Mouse (Mus musculus) retina, postnatal 1 day (tissue): Measurements from ENCODE around the gene Tmco2.
"Not testable (repeated sequence)": the region's sequence is repeated elsewhere in the genome, so short reads cannot be mapped to it uniquely, and the experiment has no call there.

Experiments
- DNase-seq: peaks from one replicate; pipeline ENCODE4 v3.0.0-alpha.2; 2012

Gene Tmco2

DNA sequence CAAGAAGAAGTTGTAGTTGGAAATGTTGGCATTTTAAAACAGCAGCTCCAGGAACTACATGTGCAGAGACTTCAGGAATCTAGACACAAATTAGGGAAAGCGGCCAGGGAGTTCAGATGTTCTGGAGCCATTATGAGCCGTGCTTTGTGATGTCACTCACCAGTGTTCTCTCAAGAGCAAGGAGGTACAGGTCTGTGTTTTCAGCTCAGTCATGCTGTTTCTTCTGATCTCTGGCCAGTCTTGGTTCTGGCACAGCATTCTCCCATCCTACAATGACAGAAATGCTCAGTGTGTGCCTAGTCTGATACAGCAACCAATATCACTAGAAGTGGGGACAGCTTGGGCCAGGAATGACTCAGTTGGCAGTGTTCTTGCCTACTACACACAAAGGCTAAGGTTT is at the start of gene Tmco2:
TSS of gene Tmco2 (minus strand) at position 101 of the 400 bp plus-strand sequence.
- DNase-seq = no peak

DNA sequence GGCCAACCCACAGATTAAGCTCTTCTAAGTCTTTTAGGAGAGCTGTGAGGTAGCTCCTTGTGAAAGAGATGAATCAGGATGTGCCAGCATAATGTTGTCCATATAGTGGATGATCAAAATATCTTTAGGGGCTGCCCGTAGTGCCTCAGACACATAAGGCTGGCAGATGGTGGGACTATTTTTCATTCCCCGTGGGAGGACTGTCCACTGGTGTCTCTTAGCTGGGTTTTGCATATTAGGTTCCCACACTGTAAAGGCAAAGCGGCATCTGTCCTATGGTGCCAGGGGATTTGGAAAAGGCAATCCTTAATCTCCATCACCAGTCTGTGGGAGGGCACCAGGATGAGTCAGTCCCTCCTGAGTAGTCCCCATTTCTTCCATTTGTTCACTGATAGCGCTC is 5.7 kb downstream of the Tmco2 start:
- DNase-seq = no peak

DNA sequence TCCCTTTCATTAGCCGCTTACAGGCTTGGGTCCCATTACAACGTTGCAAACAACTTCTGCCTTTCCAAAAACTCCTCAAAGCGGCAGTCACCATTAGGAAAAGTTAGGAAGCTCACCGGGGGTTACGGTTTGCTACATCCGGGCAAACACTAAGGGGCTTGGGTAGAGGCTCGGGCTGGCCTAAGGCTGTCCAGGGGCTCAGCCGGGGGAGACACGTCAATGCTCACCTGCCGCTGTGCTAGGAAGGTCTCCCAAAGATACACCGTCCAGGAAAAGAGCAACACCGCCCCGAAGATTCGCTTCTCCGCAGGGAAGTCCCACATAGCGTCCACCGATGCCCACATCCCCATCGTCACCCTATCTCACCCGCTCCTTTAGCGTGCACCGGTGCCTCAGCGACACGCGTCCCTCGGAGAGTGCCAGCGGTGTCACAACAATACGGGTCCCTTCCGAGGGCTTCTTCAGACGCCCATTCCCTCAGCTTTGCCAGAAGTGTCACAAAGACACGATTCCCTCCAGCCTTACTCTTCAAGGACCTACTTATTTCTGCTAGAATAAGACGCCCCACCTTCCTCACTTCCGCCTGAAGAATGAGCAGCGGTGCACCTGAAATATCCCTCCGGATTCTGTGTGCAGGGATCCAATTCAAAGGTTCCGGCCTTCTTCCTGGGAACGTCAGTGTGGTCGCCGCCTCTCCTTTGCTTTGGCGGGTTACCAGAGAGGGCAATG is 11.2 kb downstream of the Tmco2 start, which contains the start of gene Zmpste24:
TSS of gene Zmpste24 (minus strand) at position 592 of the 729 bp plus-strand sequence.
- DNase-seq = peak; percentile 96

DNA sequence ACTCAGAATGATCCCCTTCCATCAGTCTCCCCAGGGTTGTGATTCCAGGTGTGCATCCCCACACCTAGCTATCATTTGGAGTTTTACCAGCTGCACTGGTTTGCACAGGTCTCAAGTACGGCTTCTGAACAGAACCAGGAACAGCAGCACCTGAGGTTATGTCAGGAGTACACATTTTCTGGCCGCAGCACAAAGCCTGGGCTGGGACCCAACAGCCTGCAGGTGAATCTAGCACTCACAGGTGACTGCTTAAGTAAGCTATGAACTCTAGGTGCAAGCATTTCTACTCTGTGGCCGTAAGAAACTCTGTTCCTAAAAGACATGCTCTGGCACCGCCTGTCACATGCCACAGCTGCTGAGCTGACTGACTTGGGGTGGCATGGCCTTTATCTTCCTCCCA is 18.8 kb downstream of the Tmco2 start:
- DNase-seq = no peak

DNA sequence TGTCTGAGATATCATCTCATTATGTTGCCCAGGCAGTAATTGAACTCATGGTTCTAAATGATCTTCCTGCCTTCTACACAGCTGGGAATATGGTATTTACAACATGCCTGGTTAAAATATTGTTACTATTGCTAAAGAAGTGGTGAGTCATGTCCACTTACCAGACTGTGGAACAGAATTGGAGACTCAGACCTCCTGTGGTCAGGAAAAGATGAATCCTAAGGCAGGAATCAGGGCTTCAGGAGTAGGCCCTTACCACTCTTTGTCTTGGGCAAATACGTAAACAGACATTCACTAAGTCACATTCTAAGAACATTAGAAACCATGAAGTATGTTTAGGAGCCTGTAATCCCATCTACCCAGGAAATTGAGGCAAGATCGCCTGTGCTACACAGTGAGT is 20.3 kb downstream of the Tmco2 start:
- DNase-seq = no peak

DNA sequence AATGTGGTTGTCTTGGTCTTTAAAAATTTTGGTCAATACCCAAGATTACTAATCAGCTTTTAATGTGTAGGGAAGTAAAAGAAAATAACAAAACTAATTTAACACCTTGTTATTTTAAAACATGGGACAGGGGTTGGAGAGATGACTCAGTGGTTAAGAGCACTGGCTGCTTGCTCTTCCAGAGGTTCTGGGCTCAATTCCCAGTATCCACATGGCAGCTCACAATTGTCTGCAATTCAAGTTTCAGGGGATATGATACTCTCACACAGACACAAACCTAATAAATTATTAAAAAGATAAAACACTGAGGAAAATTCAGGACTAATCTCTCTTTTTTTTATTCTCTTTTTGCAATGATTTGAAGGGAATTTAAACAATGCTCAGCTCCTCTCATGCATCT is 24.5 kb downstream of the Tmco2 start:
- no peak for DNase-seq

- DNase-seq = no peak
Measured at GRCm38 (mm10) chr4:121080395-121080794, 28.6 kb downstream of the Tmco2 start.

- no peak for DNase-seq
Measured at GRCm38 (mm10) chr4:121077915-121078646, 30.9 kb downstream of the Tmco2 start.

DNA sequence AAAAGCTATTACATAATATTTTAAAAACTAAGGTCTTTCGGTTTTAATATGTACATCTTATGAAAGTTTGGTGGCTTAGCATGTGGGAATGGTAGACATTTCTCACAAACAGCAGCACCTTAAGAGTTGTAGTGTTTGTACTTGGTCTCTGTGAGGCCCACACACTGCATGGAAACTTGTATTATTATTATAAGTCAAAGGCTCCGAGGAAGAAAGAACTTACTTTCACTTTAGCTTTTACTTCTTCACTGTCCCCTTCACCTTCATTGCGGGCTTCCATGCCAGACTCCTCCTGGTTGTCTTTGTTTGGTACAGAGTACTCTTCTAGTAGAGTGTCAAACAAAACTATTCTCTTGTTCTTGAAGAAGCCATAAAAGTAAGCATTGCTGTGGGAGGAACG is 34.8 kb downstream of the Tmco2 start:
- DNase-seq = no peak

- no peak for DNase-seq
Measured at GRCm38 (mm10) chr4:121065336-121065735, 43.7 kb downstream of the Tmco2 start.

DNA sequence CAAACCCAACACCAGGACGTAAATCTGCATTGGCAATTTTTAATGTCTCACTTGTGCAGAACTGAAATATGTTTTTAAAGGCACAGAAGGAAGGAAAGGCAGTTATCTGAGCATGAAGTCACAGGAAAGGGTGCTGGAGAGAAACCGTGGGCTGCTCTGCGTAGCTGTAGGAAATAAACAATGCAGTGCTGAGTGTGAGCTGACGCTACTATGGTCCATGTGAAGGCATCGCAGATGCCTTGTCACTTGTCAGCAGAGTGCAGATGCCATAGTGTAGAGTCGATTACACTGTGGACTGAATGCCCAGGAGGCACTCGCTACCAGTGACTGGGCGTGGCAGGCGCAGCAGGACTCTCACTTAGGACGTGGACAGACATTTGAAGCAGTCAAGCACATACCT is 49.8 kb downstream of the Tmco2 start:
- DNase-seq = not testable (repeated sequence)

DNA sequence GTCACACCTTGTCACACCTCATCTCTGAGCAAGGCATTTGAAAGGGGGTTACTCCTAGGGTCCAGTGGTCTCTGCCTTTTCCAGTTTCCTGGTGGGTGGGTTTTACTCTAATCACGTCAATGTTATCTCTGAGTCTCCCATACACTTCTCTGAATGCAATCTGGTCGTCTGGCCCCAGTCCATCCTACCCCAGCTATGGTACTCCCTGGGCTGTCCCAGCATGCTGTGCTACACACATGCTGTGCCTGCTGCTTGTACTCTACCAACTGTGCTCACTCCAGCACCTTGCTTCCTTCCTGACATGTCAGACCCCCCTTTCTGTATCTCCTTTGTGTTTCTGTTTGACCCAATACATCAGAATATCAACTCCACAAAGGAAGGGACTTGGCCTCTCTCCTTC is 52.0 kb downstream of the Tmco2 start:
- DNase-seq = no peak

GRCm38 (mm10) chr4:121056342-121056741 is 52.7 kb downstream of the Tmco2 start:
- DNase-seq = peak; percentile 22
